Comparison of ENCODE assay signal across 13 mouse cellular contexts in the genomic region with DNA sequence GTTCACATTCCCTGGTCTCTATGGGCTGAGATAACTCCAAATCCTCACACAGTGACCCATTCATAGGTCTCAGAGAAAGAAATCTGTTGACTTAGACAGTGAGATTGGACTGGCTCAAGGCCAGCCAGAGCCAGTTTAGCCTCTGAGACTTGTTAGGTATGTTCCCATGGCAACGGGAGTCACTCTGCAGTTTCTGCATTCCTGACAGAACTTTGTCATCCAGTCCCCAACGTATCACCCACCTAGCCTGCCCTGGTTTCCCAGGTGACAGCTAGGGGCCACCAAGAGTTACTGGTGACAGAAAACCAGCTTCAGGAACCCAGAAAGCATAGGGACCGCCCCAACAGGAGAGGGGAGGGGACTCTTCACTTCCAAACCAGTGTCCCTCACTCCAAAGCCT. TPM values are rescaled to one million over a fixed set of nuclear protein-coding genes. Genes with fewer than 3 reads are reported as not detected.
DNase-seq lines count a peak whose midpoint lies in the region; ATAC-seq lines count a peak whose summit lies in the region.
"Had no signal": no experiment of that assay in that cellular context is flagged by ENCODE, and none has a peak within 500 bp of the region (broad histone marks: within the 10 kb centered on the region; RNA-seq: fewer than 3 reads in every experiment).

No protein-coding gene starts in this region.

- H3K4me3 ChIP-seq in hindbrain, embryonic 10.5 days, result no peak overlapping the region
- no peak overlapping the region for H3K4me3 ChIP-seq in hindbrain, embryonic 16.5 days (ENCODE audit: low read length)
- H3K4me3 ChIP-seq in embryonic facial prominence, embryonic 11.5 days (ENCODE audit: low read depth, low read length), result no peak overlapping the region
- no peak overlapping the region for H3K4me3 ChIP-seq in limb, embryonic 10.5 days
- no peak overlapping the region for H3K4me3 ChIP-seq in forebrain, embryonic 11.5 days (ENCODE audit: low read depth, low read length)
- H3K4me3 ChIP-seq: embryonic facial prominence, embryonic 12.5 days; heart, embryonic 12.5 days; limb, embryonic 12.5 days had no signal

- peaks cover 37% of the 10 kb centered on the region for H3K4me1 ChIP-seq in hindbrain, embryonic 10.5 days (replicated peaks)
- H3K4me1 ChIP-seq in hindbrain, embryonic 16.5 days (ENCODE audit: control insufficient read depth, insufficient read depth, low read depth, low read length), result no peaks in the 10 kb centered on the region; the same call in 1 of the 2 replicates
- H3K4me1 ChIP-seq in embryonic facial prominence, embryonic 11.5 days (ENCODE audit: control insufficient read depth, insufficient read depth, low read length), result no peaks in the 10 kb centered on the region
- peaks cover 44% of the 10 kb centered on the region for H3K4me1 ChIP-seq in limb, embryonic 10.5 days
- H3K4me1 ChIP-seq in forebrain, embryonic 11.5 days (replicated peaks; ENCODE audit: control insufficient read depth, insufficient read depth, low read length), result no peaks in the 10 kb centered on the region

- H3K9ac ChIP-seq in hindbrain, embryonic 16.5 days (ENCODE audit: low read depth, low read length), result no peak overlapping the region
- no peak overlapping the region for H3K9ac ChIP-seq in embryonic facial prominence, embryonic 11.5 days (replicated peaks; ENCODE audit: low read length)
- no peak overlapping the region for H3K9ac ChIP-seq in forebrain, embryonic 11.5 days (ENCODE audit: low read length)
- H3K9ac ChIP-seq: embryonic facial prominence, embryonic 12.5 days; heart, embryonic 12.5 days; limb, embryonic 12.5 days had no signal

- DNase-seq in hindbrain, embryonic 10.5 days (ENCODE audit: low spot score), result no peak
- peak; percentile 71 for DNase-seq in ES-CJ7 (ENCODE audit: low read depth, low spot score)
- DNase-seq in embryonic facial prominence, embryonic 11.5 days (ENCODE audit: low spot score), result peak; percentile 67
- no peak for DNase-seq in limb, embryonic 10.5 days (ENCODE audit: low spot score)
- DNase-seq in gastrocnemius, postnatal 25 days, result no peak
- no peak for DNase-seq in forebrain, embryonic 11.5 days (ENCODE audit: low spot score)

- peaks cover 3% of the 10 kb centered on the region; the same call in 1 of the 2 replicates for H3K27me3 ChIP-seq in hindbrain, embryonic 10.5 days (ENCODE audit: insufficient read depth, poor library complexity, severe bottlenecking)
- no peaks in the 10 kb centered on the region for H3K27me3 ChIP-seq in hindbrain, embryonic 16.5 days (replicated peaks; ENCODE audit: control insufficient read depth, insufficient read depth, low read length)
- H3K27me3 ChIP-seq in embryonic facial prominence, embryonic 11.5 days (ENCODE audit: control insufficient read depth, insufficient read depth, low read length), result no peaks in the 10 kb centered on the region
- peaks cover 15% of the 10 kb centered on the region for H3K27me3 ChIP-seq in limb, embryonic 10.5 days (ENCODE audit: low read depth, poor library complexity, severe bottlenecking)
- H3K27me3 ChIP-seq in forebrain, embryonic 11.5 days (ENCODE audit: control insufficient read depth, insufficient read depth, low read length), result no peaks in the 10 kb centered on the region
- H3K27me3 ChIP-seq: embryonic facial prominence, embryonic 12.5 days; heart, embryonic 12.5 days had no signal

- 0 out of 2 replicates have a peak overlapping the region, but pooled peaks have one; percentile 17 for H3K27ac ChIP-seq in hindbrain, embryonic 10.5 days
- no peak overlapping the region for H3K27ac ChIP-seq in hindbrain, embryonic 16.5 days (ENCODE audit: low read depth, low read length)
- H3K27ac ChIP-seq in embryonic facial prominence, embryonic 11.5 days (replicated peaks; ENCODE audit: low read depth, low read length), result no peak overlapping the region
- H3K27ac ChIP-seq in limb, embryonic 10.5 days, result 0 out of 2 replicates have a peak overlapping the region, but pooled peaks have one; percentile 12
- no peak overlapping the region for H3K27ac ChIP-seq in forebrain, embryonic 11.5 days (ENCODE audit: low read depth, low read length)
- H3K27ac ChIP-seq: embryonic facial prominence, embryonic 12.5 days; limb, embryonic 12.5 days had no signal

- H3K4me2 ChIP-seq in hindbrain, embryonic 16.5 days (ENCODE audit: low read length), result no peak overlapping the region
- no peak overlapping the region for H3K4me2 ChIP-seq in embryonic facial prominence, embryonic 11.5 days (ENCODE audit: low read depth, low read length)
- H3K4me2 ChIP-seq in forebrain, embryonic 11.5 days (ENCODE audit: low read depth, low read length, severe bottlenecking), result no peak overlapping the region
- H3K4me2 ChIP-seq: embryonic facial prominence, embryonic 12.5 days; heart, embryonic 12.5 days; limb, embryonic 12.5 days had no signal

- no peak for ATAC-seq in hindbrain, embryonic 16.5 days
- no peak for ATAC-seq in embryonic facial prominence, embryonic 11.5 days (replicated peaks; ENCODE audit: insufficient number of reproducible peaks, low FRiP score, low TSS enrichment, low read depth)
- ATAC-seq in forebrain, embryonic 11.5 days (replicated peaks; ENCODE audit: low FRiP score), result no peak
- no peak for ATAC-seq in granulocyte monocyte progenitor cell, adult 5-6 weeks (replicated peaks; ENCODE audit: poor library complexity, severe bottlenecking)

- no peaks in the 10 kb centered on the region for H3K9me3 ChIP-seq in hindbrain, embryonic 10.5 days
- no peaks in the 10 kb centered on the region for H3K9me3 ChIP-seq in hindbrain, embryonic 16.5 days (ENCODE audit: control insufficient read depth, low read length)
- no peaks in the 10 kb centered on the region for H3K9me3 ChIP-seq in embryonic facial prominence, embryonic 11.5 days (replicated peaks; ENCODE audit: control insufficient read depth, low read length)
- no peaks in the 10 kb centered on the region for H3K9me3 ChIP-seq in limb, embryonic 10.5 days (replicated peaks)
- H3K9me3 ChIP-seq in forebrain, embryonic 11.5 days (ENCODE audit: control insufficient read depth, low read length), result no peaks in the 10 kb centered on the region
- H3K9me3 ChIP-seq: embryonic facial prominence, embryonic 12.5 days; G1E; heart, embryonic 12.5 days; limb, embryonic 12.5 days had no signal

- 49% methylated on average over 3 of the region's 3 CpGs for WGBS in hindbrain, embryonic 10.5 days
- 55% methylated on average over 3 of the region's 3 CpGs for WGBS in hindbrain, embryonic 16.5 days
- 44% methylated on average over 3 of the region's 3 CpGs for WGBS in embryonic facial prominence, embryonic 11.5 days
- 46% methylated on average over 3 of the region's 3 CpGs for WGBS in limb, embryonic 10.5 days
- 48% methylated on average over 3 of the region's 3 CpGs for WGBS in forebrain, embryonic 11.5 days

- no peaks in the 10 kb centered on the region for H3K36me3 ChIP-seq in hindbrain, embryonic 10.5 days
- no peaks in the 10 kb centered on the region for H3K36me3 ChIP-seq in hindbrain, embryonic 16.5 days (ENCODE audit: control insufficient read depth, insufficient read depth, low read length)
- no peaks in the 10 kb centered on the region for H3K36me3 ChIP-seq in embryonic facial prominence, embryonic 11.5 days (replicated peaks; ENCODE audit: control insufficient read depth, insufficient read depth, low read depth, low read length)
- no peaks in the 10 kb centered on the region for H3K36me3 ChIP-seq in limb, embryonic 10.5 days
- no peaks in the 10 kb centered on the region for H3K36me3 ChIP-seq in forebrain, embryonic 11.5 days (ENCODE audit: control insufficient read depth, insufficient read depth, low read length)
- H3K36me3 ChIP-seq: embryonic facial prominence, embryonic 12.5 days; G1E; heart, embryonic 12.5 days; limb, embryonic 12.5 days had no signal

RNA-seq across cellular contexts. Expression of gene Krt8, which starts 9.4 kb away (rescaled TPM):
- 43.1 and 55.5 TPM in 2 replicates for polyA plus RNA-seq in hindbrain, embryonic 10.5 days (2016; fragmentation: Nextera tagmentation; extraction: Ambion mirVana)
- polyA plus RNA-seq in hindbrain, embryonic 16.5 days (2015; fragmentation: Nextera tagmentation; extraction: Ambion mirVana), result 5.4 and 6.2 TPM in 2 replicates
- polyA plus RNA-seq in embryonic facial prominence, embryonic 11.5 days (2014; fragmentation: Nextera tagmentation; extraction: Ambion mirVana), result 47.9 and 53.4 TPM in 2 replicates
- 29.3 and 42.6 TPM in 2 replicates for polyA plus RNA-seq in limb, embryonic 10.5 days (2016; fragmentation: Nextera tagmentation; extraction: Ambion mirVana)
- total RNA-seq in gastrocnemius, postnatal 25 days (2021), result under 1 TPM; 0.13 to 0.19 TPM
- polyA plus RNA-seq in forebrain, embryonic 11.5 days (2014; fragmentation: Nextera tagmentation; extraction: Ambion mirVana), result 16.2 and 19.2 TPM in 2 replicates
- 0.30 TPM in 1 of 2 replicates, not detected in the other for total RNA-seq in granulocyte monocyte progenitor cell, adult 5-6 weeks (2014; fragmentation: Nextera tagmentation)
- 0.31 and 0.60 TPM in 2 replicates for total RNA-seq in granulocyte monocyte progenitor cell, adult 5-6 weeks (2017)
- total RNA-seq: G1E had no signal
- polyA plus RNA-seq: G1E had no signal

RNA-seq across cellular contexts. Expression of gene Krt18, which starts 14.3 kb away (rescaled TPM):
- polyA plus RNA-seq in hindbrain, embryonic 10.5 days (2016; fragmentation: Nextera tagmentation; extraction: Ambion mirVana), result 38.6 and 53.5 TPM in 2 replicates
- polyA plus RNA-seq in hindbrain, embryonic 16.5 days (2015; fragmentation: Nextera tagmentation; extraction: Ambion mirVana), result 11.8 and 13.6 TPM in 2 replicates
- 57.9 and 75.1 TPM in 2 replicates for polyA plus RNA-seq in embryonic facial prominence, embryonic 11.5 days (2014; fragmentation: Nextera tagmentation; extraction: Ambion mirVana)
- polyA plus RNA-seq in limb, embryonic 10.5 days (2016; fragmentation: Nextera tagmentation; extraction: Ambion mirVana), result 33.4 and 49.5 TPM in 2 replicates
- under 1 TPM; 0.18 to 0.29 TPM for total RNA-seq in gastrocnemius, postnatal 25 days (2021)
- 12.0 and 13.6 TPM in 2 replicates for polyA plus RNA-seq in forebrain, embryonic 11.5 days (2014; fragmentation: Nextera tagmentation; extraction: Ambion mirVana)
- 11.4 and 20.2 TPM in 2 replicates for total RNA-seq in granulocyte monocyte progenitor cell, adult 5-6 weeks (2014; fragmentation: Nextera tagmentation)
- 12.4 and 24.9 TPM in 2 replicates for total RNA-seq in granulocyte monocyte progenitor cell, adult 5-6 weeks (2017)
- total RNA-seq: G1E had no signal
- polyA plus RNA-seq: G1E had no signal

RNA-seq across cellular contexts. Expression of gene Krt78, which starts 59.6 kb away (rescaled TPM):
- polyA plus RNA-seq in hindbrain, embryonic 10.5 days (2016; fragmentation: Nextera tagmentation; extraction: Ambion mirVana), result not detected in 2 replicates
- polyA plus RNA-seq in hindbrain, embryonic 16.5 days (2015; fragmentation: Nextera tagmentation; extraction: Ambion mirVana), result 0.08 TPM in 1 of 2 replicates, not detected in the other
- polyA plus RNA-seq in embryonic facial prominence, embryonic 11.5 days (2014; fragmentation: Nextera tagmentation; extraction: Ambion mirVana), result 0.10 TPM in 1 of 2 replicates, not detected in the other
- polyA plus RNA-seq in limb, embryonic 10.5 days (2016; fragmentation: Nextera tagmentation; extraction: Ambion mirVana), result 0.08 TPM in 1 of 2 replicates, not detected in the other
- not detected for total RNA-seq in gastrocnemius, postnatal 25 days (2021)
- not detected in 2 replicates for polyA plus RNA-seq in forebrain, embryonic 11.5 days (2014; fragmentation: Nextera tagmentation; extraction: Ambion mirVana)
- not detected in 2 replicates for total RNA-seq in granulocyte monocyte progenitor cell, adult 5-6 weeks (2014; fragmentation: Nextera tagmentation)
- not detected in 2 replicates for total RNA-seq in granulocyte monocyte progenitor cell, adult 5-6 weeks (2017)
- polyA plus RNA-seq: embryonic facial prominence, embryonic 12.5 days; G1E; heart, embryonic 12.5 days; limb, embryonic 12.5 days; neural tube, embryonic 11.5 days had no signal

RNA-seq across cellular contexts. Expression of gene Eif4b, which starts 59.9 kb away (rescaled TPM):
- 80.4 and 122 TPM in 2 replicates for polyA plus RNA-seq in hindbrain, embryonic 10.5 days (2016; fragmentation: Nextera tagmentation; extraction: Ambion mirVana)
- 76.0 and 84.8 TPM in 2 replicates for polyA plus RNA-seq in hindbrain, embryonic 16.5 days (2015; fragmentation: Nextera tagmentation; extraction: Ambion mirVana)
- 121 and 130 TPM in 2 replicates for polyA plus RNA-seq in embryonic facial prominence, embryonic 11.5 days (2014; fragmentation: Nextera tagmentation; extraction: Ambion mirVana)
- 133 and 140 TPM in 2 replicates for polyA plus RNA-seq in limb, embryonic 10.5 days (2016; fragmentation: Nextera tagmentation; extraction: Ambion mirVana)
- 100 to 1,000 TPM; 141 to 145 TPM for total RNA-seq in gastrocnemius, postnatal 25 days (2021)
- 122 and 129 TPM in 2 replicates for polyA plus RNA-seq in forebrain, embryonic 11.5 days (2014; fragmentation: Nextera tagmentation; extraction: Ambion mirVana)
- total RNA-seq in granulocyte monocyte progenitor cell, adult 5-6 weeks (2014; fragmentation: Nextera tagmentation), result 244 and 264 TPM in 2 replicates
- total RNA-seq in granulocyte monocyte progenitor cell, adult 5-6 weeks (2017), result 450 TPM in 2 replicates

Comparison
In these comparisons a context has a peak if more than half of its experiments do, and no peak if none do; other contexts are left out.
1. H3K27ac ChIP-seq: peak in hindbrain, embryonic 10.5 days (single experiment) and limb, embryonic 10.5 days (single experiment); none in hindbrain, embryonic 16.5 days (single experiment), embryonic facial prominence, embryonic 11.5 days (single experiment) and forebrain, embryonic 11.5 days (single experiment).
2. DNase-seq: peak in ES-CJ7 (single experiment) and embryonic facial prominence, embryonic 11.5 days (single experiment); none in hindbrain, embryonic 10.5 days (single experiment), limb, embryonic 10.5 days (single experiment), gastrocnemius, postnatal 25 days (single experiment) and forebrain, embryonic 11.5 days (single experiment).